Mouse (Mus musculus) bone marrow, adult 2 months (tissue): ENCODE data around the gene Fli1. TPM values are rescaled to one million over a fixed set of nuclear protein-coding genes. Genes with fewer than 3 reads are reported as not detected.

ENCODE experiments used
- H3K27ac ChIP-seq: fragments of 200-500 bp; 2 replicates; pipeline ENCODE4 v1.5.1; 2012; ENCODE audit warnings: low read depth, mild to moderate bottlenecking, control low read depth, inconsistent platforms, low read length; ENCODE audit not compliant: control insufficient read depth, poor library complexity, insufficient read depth
- H3K4me1 ChIP-seq: fragments of 200-500 bp; 2 replicates; pipeline ENCODE4 v1.6.1; 2011; ENCODE audit warnings: low read length; ENCODE audit not compliant: control insufficient read depth, insufficient read depth
- H3K4me3 ChIP-seq: fragments of 200-500 bp; replicated peaks from 2 replicates; pipeline ENCODE3; 2011; ENCODE audit warnings: mild to moderate bottlenecking, low read depth, low read length, control low read depth; ENCODE audit not compliant: control insufficient read depth
- CTCF ChIP-seq: fragments of 200-500 bp; IDR thresholded peaks from 2 replicates; pipeline ENCODE4 v1.5.1; 2011; ENCODE audit warnings: low read length, control low read depth; ENCODE audit not compliant: control insufficient read depth, insufficient read depth
- POLR2A ChIP-seq: fragments of 200-500 bp; IDR thresholded peaks from 2 replicates; pipeline ENCODE4 v1.6.1; 2011; ENCODE audit warnings: low read depth, mild to moderate bottlenecking, control low read depth, low read length, borderline replicate concordance; ENCODE audit not compliant: control insufficient read depth
- WGBS: fragments of 180-500 bp; shearing (Covaris S2); methylation state at CpG from one replicate; pipeline ENCODE4 v1.1.7; 2018; 5-methylcytosine and 5-hydroxymethylcytosine counted together
- polyA plus RNA-seq: library from polyadenylated mRNA; stranded (reverse); fragments of >200 nt; gene quantifications from 2 replicates; pipeline ENCODE4 v1.2.4, GENCODE M21; 2011; ENCODE audit warnings: low replicate concordance; ENCODE audit not compliant: missing spikeins, insufficient read depth, insufficient read length

The Fli1 gene
- polyA plus RNA-seq, 1 experiment: 33.9 TPM

DNA sequence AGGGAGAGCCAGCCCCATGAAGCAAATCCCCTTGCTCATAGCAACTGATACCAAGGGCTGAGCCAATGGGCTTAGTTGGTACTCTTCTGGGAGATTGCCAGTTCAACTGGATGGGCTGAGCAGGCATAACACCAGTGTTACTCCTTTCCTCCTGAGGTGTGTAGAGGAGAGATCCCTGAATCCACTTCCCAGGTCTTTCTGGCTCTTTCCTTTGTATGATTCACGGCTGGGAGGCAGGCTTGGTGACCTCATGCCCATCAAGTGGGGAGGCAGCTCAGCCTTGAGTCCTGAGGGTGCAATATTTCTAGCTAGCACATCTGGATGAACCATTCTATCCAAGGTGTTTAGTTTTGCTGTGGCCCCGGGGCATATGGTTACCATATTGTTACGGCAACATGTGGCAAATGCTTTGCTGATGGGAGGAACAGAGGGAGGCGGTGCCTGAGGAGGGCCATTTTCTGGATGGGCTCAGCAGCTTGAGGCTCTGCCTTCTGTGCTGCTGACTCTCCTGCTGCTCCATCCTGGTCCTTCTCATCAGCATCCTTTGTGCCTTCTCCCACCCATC, 52.8 kb downstream of the Fli1 start:
- Histone ChIP-seq H3K27ac (no peak overlapping the region), H3K4me3 (no peak overlapping the region), H3K4me1 (no peaks in the 10 kb centered on the region; the same call in 1 of the 2 replicates)
- no peak for TF ChIP-seq CTCF
- TF ChIP-seq POLR2A: no peak
- 82% methylated on average over 4 of the region's 4 CpGs for WGBS

DNA sequence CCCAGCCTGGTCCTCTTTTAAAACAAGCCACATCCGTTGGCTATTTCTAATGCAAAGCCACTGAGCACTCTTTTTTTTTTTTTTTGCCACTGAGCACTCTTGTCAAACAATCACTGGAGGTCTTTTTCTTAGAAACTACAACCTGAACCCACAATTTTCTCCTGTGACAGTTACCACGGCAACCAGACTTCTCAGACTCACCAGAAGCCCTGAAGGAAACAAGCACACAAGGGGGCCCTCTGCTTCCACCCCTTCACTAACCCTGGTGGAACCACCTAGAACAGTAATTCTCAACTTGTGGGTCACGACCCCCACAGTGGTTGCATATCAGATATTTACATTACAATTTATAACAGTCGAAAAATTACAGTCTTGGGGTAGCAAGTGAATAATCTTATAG, 53.3 kb downstream of the Fli1 start:
- TF ChIP-seq CTCF (no peak), POLR2A (no peak)
- H3K27ac ChIP-seq: no peak overlapping the region
- H3K4me3 ChIP-seq: no peak overlapping the region
- WGBS: 38% methylated on average over 4 of the region's 4 CpGs
- no peaks in the 10 kb centered on the region; the same call in 1 of the 2 replicates for H3K4me1 ChIP-seq

GRCm38 (mm10) chr9:32488627-32489026, 54.0 kb downstream of the Fli1 start:
- TF ChIP-seq POLR2A (no peak), CTCF (no peak)
- Histone ChIP-seq H3K27ac (no peak overlapping the region), H3K4me1 (no peaks in the 10 kb centered on the region; the same call in 1 of the 2 replicates), H3K4me3 (no peak overlapping the region)

DNA sequence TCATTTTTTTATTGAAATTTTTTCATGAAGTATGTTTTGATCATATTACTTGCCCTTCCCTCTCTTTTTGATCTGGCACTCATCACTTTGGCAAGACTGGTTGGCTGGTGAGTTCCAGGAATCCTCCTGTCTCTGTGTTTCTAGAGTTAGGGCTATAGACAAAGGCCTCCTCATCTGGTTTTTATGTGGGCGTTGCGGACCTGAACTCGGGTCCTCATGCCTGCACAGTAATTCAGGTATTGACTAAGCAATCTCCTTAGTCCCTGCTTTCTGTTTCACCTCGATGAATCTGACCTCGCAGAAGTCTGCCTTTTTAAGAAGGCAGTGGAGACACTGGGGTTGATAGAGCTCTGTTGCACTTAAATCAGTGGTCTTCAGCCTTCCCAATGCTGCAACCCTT, 54.8 kb downstream of the Fli1 start:
- H3K4me1 ChIP-seq: no peaks in the 10 kb centered on the region; the same call in 1 of the 2 replicates
- no peak for TF ChIP-seq CTCF
- TF ChIP-seq POLR2A: no peak
- no peak overlapping the region for H3K4me3 ChIP-seq
- H3K27ac ChIP-seq: no peak overlapping the region
- 69% methylated on average over 5 of the region's 5 CpGs for WGBS

DNA sequence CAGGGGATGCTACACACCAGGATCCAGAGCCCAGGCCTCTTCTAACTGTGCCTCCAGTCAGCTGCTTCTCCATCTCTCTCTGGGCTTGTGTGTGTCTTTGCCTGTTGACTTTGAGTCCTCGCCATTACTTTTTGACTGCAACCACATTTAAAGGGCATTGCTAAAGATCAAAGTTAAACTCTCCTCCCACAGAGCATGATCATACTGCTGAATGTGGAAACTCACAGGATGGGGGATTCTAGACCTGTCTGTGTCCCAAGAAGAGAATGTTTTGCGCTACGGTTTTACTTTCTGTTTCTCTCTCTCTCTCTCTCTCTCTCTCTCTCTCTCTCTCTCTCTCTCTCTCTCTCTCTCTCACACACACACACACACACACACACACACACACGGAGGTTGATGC, 55.3 kb downstream of the Fli1 start:
- TF ChIP-seq CTCF (no peak), POLR2A (no peak)
- Histone ChIP-seq H3K27ac (no peak overlapping the region), H3K4me3 (no peak overlapping the region), H3K4me1 (no peaks in the 10 kb centered on the region; the same call in 1 of the 2 replicates)
- WGBS: 54% methylated on average over 4 of the region's 4 CpGs

DNA sequence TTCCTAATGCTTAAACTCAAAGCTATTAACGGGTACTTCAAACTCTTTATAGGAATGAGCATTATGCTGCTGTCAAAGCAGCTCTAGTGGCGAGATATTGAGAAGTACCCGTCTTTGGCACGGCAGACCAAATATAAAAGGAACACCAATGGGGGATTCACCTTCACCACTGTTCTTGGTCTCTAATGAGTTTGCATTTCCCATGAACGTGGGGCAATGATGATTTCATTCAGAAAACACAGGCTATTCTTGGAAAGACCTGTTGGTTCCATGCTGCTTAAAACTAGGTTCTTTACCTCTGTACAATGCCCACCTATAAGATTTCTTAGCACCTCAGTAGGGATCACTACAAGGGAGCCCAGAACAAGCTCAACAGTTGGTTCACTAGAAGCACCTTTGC, 62.2 kb downstream of the Fli1 start:
- H3K4me3 ChIP-seq: no peak overlapping the region
- TF ChIP-seq POLR2A: no peak
- TF ChIP-seq CTCF: no peak
- H3K4me1 ChIP-seq: no peaks in the 10 kb centered on the region; the same call in 1 of the 2 replicates
- WGBS: 35% methylated on average over 5 of the region's 5 CpGs
- H3K27ac ChIP-seq: no peak overlapping the region

DNA sequence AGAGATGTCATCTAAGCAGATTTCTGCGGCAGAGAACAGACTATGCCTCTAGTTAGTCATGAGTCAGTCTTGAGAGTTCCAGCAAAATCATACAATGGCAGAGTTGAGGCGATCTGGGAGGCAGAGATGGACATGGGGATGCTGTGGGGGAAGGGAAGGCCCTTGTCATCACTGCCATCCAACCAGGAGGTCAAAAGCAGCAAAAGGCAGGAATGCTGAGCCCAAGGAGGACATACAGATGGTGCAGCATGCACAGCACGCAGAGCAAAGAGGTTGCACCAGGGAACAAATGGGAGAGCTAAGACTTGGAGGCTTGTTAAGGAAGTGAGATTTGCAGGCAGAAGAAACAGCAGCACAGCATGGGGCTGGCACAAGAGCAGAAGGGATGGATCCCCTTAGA, 63.9 kb downstream of the Fli1 start:
- WGBS: 62% methylated on average over 3 of the region's 3 CpGs
- Histone ChIP-seq H3K27ac (no peak overlapping the region), H3K4me3 (no peak overlapping the region), H3K4me1 (peaks cover 2% of the 10 kb centered on the region; the same call in 1 of the 2 replicates)
- TF ChIP-seq POLR2A (no peak), CTCF (no peak)

DNA sequence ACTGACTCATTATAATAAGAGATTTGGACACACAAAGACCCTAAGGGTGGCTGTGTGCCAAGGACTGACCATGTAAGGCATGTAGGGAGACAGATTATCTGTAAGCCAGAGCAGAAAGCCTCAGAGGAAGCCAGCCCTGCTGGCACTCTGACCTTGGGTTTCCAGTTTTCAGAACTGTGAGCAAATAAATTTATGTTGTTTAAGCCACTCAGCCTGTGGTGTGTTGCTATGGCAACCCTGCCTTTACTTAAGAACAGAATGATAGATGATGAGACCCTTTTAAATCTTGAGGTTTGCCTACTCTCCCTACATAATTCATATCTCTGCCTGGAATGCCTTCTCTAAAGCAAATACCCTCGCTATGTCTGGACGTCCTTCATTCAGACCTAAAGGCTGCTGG, 64.6 kb downstream of the Fli1 start:
- Histone ChIP-seq H3K27ac (no peak overlapping the region; the same call in 1 of the 2 replicates), H3K4me3 (no peak overlapping the region), H3K4me1 (peaks cover 2% of the 10 kb centered on the region; the same call in 1 of the 2 replicates)
- WGBS: 45% methylated on average over 2 of the region's 2 CpGs
- TF ChIP-seq POLR2A: no peak

DNA sequence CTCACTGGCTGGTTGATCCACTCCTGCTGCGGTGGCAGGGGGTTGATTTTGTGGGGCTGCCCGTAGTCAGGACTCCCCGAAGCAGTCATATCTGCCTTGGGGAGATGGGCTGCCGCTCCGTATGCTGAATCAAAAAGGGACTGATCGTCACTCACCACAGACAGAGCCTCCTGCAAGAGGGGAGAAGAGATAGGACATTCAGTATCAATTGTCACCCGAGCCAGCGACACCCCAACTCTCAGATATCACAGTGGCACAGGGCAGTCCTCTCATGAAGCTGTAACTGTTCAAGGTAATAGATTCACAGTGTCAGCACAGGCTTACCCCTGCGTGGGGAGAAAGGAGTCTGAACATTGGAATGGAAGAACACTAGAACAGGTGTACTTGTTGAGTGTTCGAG, 66.1 kb downstream of the Fli1 start:
- no peak overlapping the region for H3K27ac ChIP-seq

More for the DNA sequence above, 66.1 kb downstream of the Fli1 start:
- Histone ChIP-seq H3K4me1 (peaks cover 2% of the 10 kb centered on the region; the same call in 1 of the 2 replicates), H3K4me3 (no peak overlapping the region)
- WGBS: 60% methylated on average over 10 of the region's 10 CpGs
- TF ChIP-seq POLR2A (no peak), CTCF (no peak)
